Mouse (Mus musculus) midbrain, embryonic 12.5 days (tissue): ENCODE results near the gene Tmod3. TPM values are rescaled to one million over a fixed set of nuclear protein-coding genes. Genes with fewer than 3 reads are reported as not detected.
"Not testable (repeated sequence)": the region's sequence is repeated elsewhere in the genome, so short reads cannot be mapped to it uniquely, and the experiment has no call there.

Experiments used
- ATAC-seq: fragments of 200-750 bp; cut with Nextera tagmentation; 2 replicates; pipeline ENCODE4 v1.8.0; 2017; ENCODE audit warnings: low read depth, moderate TSS enrichment, moderate library complexity; ENCODE audit not compliant: low FRiP score
- H3K27ac ChIP-seq: fragments of 300-500 bp; sonication (generic); replicated peaks from 2 replicates; pipeline ENCODE4 v1.5.1; 2016; ENCODE audit warnings: mild to moderate bottlenecking
- H3K27me3 ChIP-seq: fragments of 300-500 bp; sonication (generic); 2 replicates; pipeline ENCODE4 v1.6.1; 2016; ENCODE audit warnings: mild to moderate bottlenecking
- H3K36me3 ChIP-seq: fragments of 300-500 bp; sonication (generic); 2 replicates; pipeline ENCODE4 v1.6.1; 2016
- H3K4me1 ChIP-seq: fragments of 300-500 bp; sonication (generic); 2 replicates; pipeline ENCODE4 v1.6.1; 2016
- H3K4me2 ChIP-seq: fragments of 300-500 bp; sonication (generic); replicated peaks from 2 replicates; pipeline ENCODE4 v1.6.1; 2016; ENCODE audit warnings: mild to moderate bottlenecking, moderate library complexity
- H3K4me3 ChIP-seq: fragments of 300-500 bp; sonication (generic); 2 replicates; pipeline ENCODE4 v1.5.1; 2016; ENCODE audit warnings: mild to moderate bottlenecking
- H3K9ac ChIP-seq: fragments of 300-500 bp; sonication (generic); replicated peaks from 2 replicates; pipeline ENCODE4 v1.6.1; 2016; ENCODE audit warnings: mild to moderate bottlenecking, moderate library complexity
- H3K9me3 ChIP-seq: fragments of 300-500 bp; sonication (generic); 2 replicates; pipeline ENCODE4 v1.6.1; 2016; ENCODE audit warnings: mild to moderate bottlenecking
- WGBS: fragments of 180-500 bp; shearing (Covaris S2); methylation state at CpG from one replicate; pipeline ENCODE4 v1.1.7; 2016; 5-methylcytosine and 5-hydroxymethylcytosine counted together
- polyA plus RNA-seq: library from polyadenylated mRNA; unstranded; fragments of >200 nt; fragmentation: Nextera tagmentation; extraction: Ambion mirVana; gene quantifications from 2 replicates; pipeline ENCODE4 v1.2.1, GENCODE M21; 2016

Tmod3 gene
- polyA plus RNA-seq, 1 experiment from 2014 or later: 80.8 TPM

GRCm38 (mm10) chr9:75546885-75547553, 12.4 kb downstream of the Tmod3 start:
- WGBS: 86% methylated on average over 12 of the region's 12 CpGs
- no peaks in the 10 kb centered on the region for H3K9me3 ChIP-seq

GRCm38 (mm10) chr9:75545514-75545913, 13.9 kb downstream of the Tmod3 start:
- ATAC-seq: no peak
- H3K36me3 ChIP-seq: no peaks in the 10 kb centered on the region
- H3K4me2 ChIP-seq: no peak overlapping the region
- no peaks in the 10 kb centered on the region for H3K9me3 ChIP-seq
- no peak overlapping the region for H3K9ac ChIP-seq
- 88% methylated on average over 8 of the region's 8 CpGs for WGBS
- H3K4me3 ChIP-seq: no peak overlapping the region
- no peak overlapping the region for H3K27ac ChIP-seq
- H3K27me3 ChIP-seq: no peaks in the 10 kb centered on the region
- peaks cover 7% of the 10 kb centered on the region for H3K4me1 ChIP-seq

More at GRCm38 (mm10) chr9:75546885-75547553, 12.4 kb downstream of the Tmod3 start:
- Histone ChIP-seq H3K9ac (no peak overlapping the region), H3K4me3 (no peak overlapping the region), H3K27me3 (no peaks in the 10 kb centered on the region), H3K4me1 (no peaks in the 10 kb centered on the region), H3K27ac (no peak overlapping the region), H3K4me2 (no peak overlapping the region), H3K36me3 (no peaks in the 10 kb centered on the region)
- no peak for ATAC-seq

GRCm38 (mm10) chr9:75541497-75541896, 18.0 kb downstream of the Tmod3 start:
- Histone ChIP-seq H3K27ac (no peak overlapping the region), H3K36me3 (no peaks in the 10 kb centered on the region), H3K9me3 (no peaks in the 10 kb centered on the region), H3K4me2 (no peak overlapping the region), H3K27me3 (no peaks in the 10 kb centered on the region), H3K9ac (no peak overlapping the region), H3K4me3 (no peak overlapping the region), H3K4me1 (peaks cover 7% of the 10 kb centered on the region)
- 20% methylated on average over 5 of the region's 5 CpGs for WGBS
- no peak for ATAC-seq

GRCm38 (mm10) chr9:75536422-75536821, 23.0 kb downstream of the Tmod3 start:
- no peaks in the 10 kb centered on the region for H3K27me3 ChIP-seq
- no peak overlapping the region for H3K27ac ChIP-seq
- no peak for ATAC-seq
- peaks cover 2% of the 10 kb centered on the region; the same call in 1 of the 2 replicates for H3K4me1 ChIP-seq
- no peak overlapping the region for H3K4me3 ChIP-seq
- no peaks in the 10 kb centered on the region for H3K36me3 ChIP-seq
- H3K9ac ChIP-seq: no peak overlapping the region
- WGBS: 89% methylated on average over 1 of the region's 1 CpGs
- no peak overlapping the region for H3K4me2 ChIP-seq
- H3K9me3 ChIP-seq: no peaks in the 10 kb centered on the region

- no peak overlapping the region for H3K9ac ChIP-seq
- H3K36me3 ChIP-seq: no peaks in the 10 kb centered on the region
- no peak overlapping the region for H3K4me2 ChIP-seq
- 96% methylated on average over 8 of the region's 8 CpGs for WGBS
- no peaks in the 10 kb centered on the region for H3K4me1 ChIP-seq
- no peaks in the 10 kb centered on the region for H3K27me3 ChIP-seq
- no peak overlapping the region for H3K27ac ChIP-seq
- no peak overlapping the region for H3K4me3 ChIP-seq
- no peaks in the 10 kb centered on the region for H3K9me3 ChIP-seq
- ATAC-seq: no peak
These were observed 25.0 kb downstream of the Tmod3 start for GRCm38 (mm10) chr9:75534431-75534962.

GRCm38 (mm10) chr9:75532989-75533388, 26.5 kb downstream of the Tmod3 start:
- H3K27me3 ChIP-seq, H3K4me2 ChIP-seq, H3K9me3 ChIP-seq, H3K36me3 ChIP-seq, H3K4me1 ChIP-seq, ATAC-seq, H3K4me3 ChIP-seq, H3K27ac ChIP-seq, H3K9ac ChIP-seq: not testable (repeated sequence)
- 89% methylated on average over 9 of the region's 9 CpGs for WGBS

- H3K4me2 ChIP-seq: no peak overlapping the region
- 93% methylated on average over 7 of the region's 7 CpGs for WGBS
- no peaks in the 10 kb centered on the region for H3K27me3 ChIP-seq
- H3K27ac ChIP-seq: no peak overlapping the region
- ATAC-seq: no peak
- H3K9me3 ChIP-seq: no peaks in the 10 kb centered on the region
- H3K4me3 ChIP-seq: no peak overlapping the region
- H3K4me1 ChIP-seq: no peaks in the 10 kb centered on the region
- H3K36me3 ChIP-seq: peaks cover 4% of the 10 kb centered on the region; the same call in 1 of the 2 replicates
- H3K9ac ChIP-seq: no peak overlapping the region
These were observed 27.0 kb downstream of the Tmod3 start for GRCm38 (mm10) chr9:75532461-75532860.

GRCm38 (mm10) chr9:75529358-75529757, 30.1 kb downstream of the Tmod3 start:
- no peaks in the 10 kb centered on the region for H3K9me3 ChIP-seq
- H3K27me3 ChIP-seq: no peaks in the 10 kb centered on the region
- no peaks in the 10 kb centered on the region for H3K4me1 ChIP-seq
- no peak overlapping the region for H3K27ac ChIP-seq
- H3K4me2 ChIP-seq: no peak overlapping the region
- H3K4me3 ChIP-seq: no peak overlapping the region
- no peak for ATAC-seq
- no peak overlapping the region for H3K9ac ChIP-seq
- peaks cover 4% of the 10 kb centered on the region; the same call in 1 of the 2 replicates for H3K36me3 ChIP-seq
- WGBS: 89% methylated on average over 5 of the region's 5 CpGs

- Histone ChIP-seq H3K27me3 (no peaks in the 10 kb centered on the region), H3K27ac (no peak overlapping the region), H3K4me1 (no peaks in the 10 kb centered on the region), H3K36me3 (peaks cover 4% of the 10 kb centered on the region; the same call in 1 of the 2 replicates), H3K4me3 (no peak overlapping the region), H3K4me2 (no peak overlapping the region), H3K9ac (no peak overlapping the region), H3K9me3 (no peaks in the 10 kb centered on the region)
- ATAC-seq: no peak
- WGBS: 96% methylated on average over 9 of the region's 9 CpGs
These were observed 31.4 kb downstream of the Tmod3 start for GRCm38 (mm10) chr9:75528096-75528495.

GRCm38 (mm10) chr9:75527368-75528059, 31.9 kb downstream of the Tmod3 start:
- H3K4me3 ChIP-seq: no peak overlapping the region
- H3K4me2 ChIP-seq: no peak overlapping the region
- no peaks in the 10 kb centered on the region for H3K4me1 ChIP-seq
- no peak overlapping the region for H3K9ac ChIP-seq
- no peaks in the 10 kb centered on the region for H3K9me3 ChIP-seq
- H3K27me3 ChIP-seq: no peaks in the 10 kb centered on the region
- WGBS: 88% methylated on average over 13 of the region's 13 CpGs
- peaks cover 4% of the 10 kb centered on the region; the same call in 1 of the 2 replicates for H3K36me3 ChIP-seq
- H3K27ac ChIP-seq: no peak overlapping the region
- no peak for ATAC-seq

GRCm38 (mm10) chr9:75523646-75524045, 35.8 kb downstream of the Tmod3 start:
- Histone ChIP-seq H3K27me3 (no peaks in the 10 kb centered on the region), H3K27ac (no peak overlapping the region), H3K36me3 (peaks cover 11% of the 10 kb centered on the region; the same call in 1 of the 2 replicates), H3K4me1 (no peaks in the 10 kb centered on the region), H3K4me2 (no peak overlapping the region), H3K9me3 (no peaks in the 10 kb centered on the region), H3K4me3 (no peak overlapping the region), H3K9ac (no peak overlapping the region)
- no peak for ATAC-seq
- 52% methylated on average over 6 of the region's 6 CpGs for WGBS

GRCm38 (mm10) chr9:75522217-75522616, 37.2 kb downstream of the Tmod3 start:
- Histone ChIP-seq H3K9me3 (no peaks in the 10 kb centered on the region), H3K4me3 (no peak overlapping the region), H3K36me3 (peaks cover 7% of the 10 kb centered on the region; the same call in 1 of the 2 replicates), H3K9ac (no peak overlapping the region), H3K27ac (no peak overlapping the region), H3K4me1 (no peaks in the 10 kb centered on the region), H3K4me2 (no peak overlapping the region), H3K27me3 (no peaks in the 10 kb centered on the region)
- 76% methylated on average over 2 of the region's 2 CpGs for WGBS
- ATAC-seq: no peak
